Mouse (Mus musculus): Measurements from ENCODE around the gene Galnt13. TPM values are rescaled to one million over a fixed set of nuclear protein-coding genes. Genes with fewer than 3 reads are reported as not detected.
"Not testable (repeated sequence)": the region's sequence is repeated elsewhere in the genome, so short reads cannot be mapped to it uniquely, and the experiment has no call there.

Galnt13 gene
- polyA plus RNA-seq, 1 experiment: 27.5 TPM

- TF ChIP-seq CTCF (IDR thresholded peaks at IDR 0.05; ENCODE audit: borderline replicate concordance, insufficient read depth, low read depth, low read length): no peak
- TF ChIP-seq POLR2A (IDR thresholded peaks at IDR 0.05; ENCODE audit: borderline replicate concordance, insufficient read depth, low read length): no peak
- Histone ChIP-seq H3K4me3 (replicated peaks; ENCODE audit: insufficient read depth, low read depth, low read length) (no peak overlapping the region), H3K27me3 (ENCODE audit: control insufficient read depth, insufficient read depth, low read length) (no peaks in the 10 kb centered on the region), H3K27ac (ENCODE audit: insufficient read depth, low read length) (no peak overlapping the region), H3K4me1 (ENCODE audit: control insufficient read depth, insufficient read depth, low read length) (no peaks in the 10 kb centered on the region)
- DNase-seq: no peak
These were observed 501.2 kb downstream of the Galnt13 start for GRCm38 (mm10) chr2:54937306-54937705.

GRCm38 (mm10) chr2:54938075-54938474 is 502.0 kb downstream of the Galnt13 start:
- no peaks in the 10 kb centered on the region for H3K27me3 ChIP-seq (ENCODE audit: control insufficient read depth, insufficient read depth, low read length)
- no peak overlapping the region for H3K27ac ChIP-seq (ENCODE audit: insufficient read depth, low read length)
- TF ChIP-seq POLR2A (IDR thresholded peaks at IDR 0.05; ENCODE audit: borderline replicate concordance, insufficient read depth, low read length) (no peak), CTCF (IDR thresholded peaks at IDR 0.05; ENCODE audit: borderline replicate concordance, insufficient read depth, low read depth, low read length) (no peak)
- no peaks in the 10 kb centered on the region for H3K4me1 ChIP-seq (ENCODE audit: control insufficient read depth, insufficient read depth, low read length)
- no peak overlapping the region for H3K4me3 ChIP-seq (replicated peaks; ENCODE audit: insufficient read depth, low read depth, low read length)
- peak in 1 of 2 experiments; percentile 10 for DNase-seq

GRCm38 (mm10) chr2:54943386-54943785 is 507.3 kb downstream of the Galnt13 start:
- H3K4me3 ChIP-seq (replicated peaks; ENCODE audit: insufficient read depth, low read depth, low read length): no peak overlapping the region
- no peaks in the 10 kb centered on the region for H3K27me3 ChIP-seq (ENCODE audit: control insufficient read depth, insufficient read depth, low read length)
- no peak for DNase-seq
- WGBS: 87% methylated on average over 1 of the region's 1 CpGs
- H3K27ac ChIP-seq (ENCODE audit: insufficient read depth, low read length): no peak overlapping the region
- TF ChIP-seq POLR2A (IDR thresholded peaks at IDR 0.05; ENCODE audit: borderline replicate concordance, insufficient read depth, low read length) (no peak), CTCF (IDR thresholded peaks at IDR 0.05; ENCODE audit: borderline replicate concordance, insufficient read depth, low read depth, low read length) (no peak)
- H3K4me1 ChIP-seq (ENCODE audit: control insufficient read depth, insufficient read depth, low read length): no peaks in the 10 kb centered on the region

GRCm38 (mm10) chr2:54983839-54984238 is 547.7 kb downstream of the Galnt13 start:
- no peaks in the 10 kb centered on the region for H3K4me1 ChIP-seq (ENCODE audit: control insufficient read depth, insufficient read depth, low read length)
- no peak for TF ChIP-seq POLR2A (IDR thresholded peaks at IDR 0.05; ENCODE audit: borderline replicate concordance, insufficient read depth, low read length)
- TF ChIP-seq CTCF (IDR thresholded peaks at IDR 0.05; ENCODE audit: borderline replicate concordance, insufficient read depth, low read depth, low read length): no peak

GRCm38 (mm10) chr2:55022539-55022938 is 586.4 kb downstream of the Galnt13 start:
- not testable (repeated sequence) for H3K27ac ChIP-seq (ENCODE audit: insufficient read depth, low read length); H3K4me1 ChIP-seq (ENCODE audit: control insufficient read depth, insufficient read depth, low read length); DNase-seq; H3K4me3 ChIP-seq (replicated peaks; ENCODE audit: insufficient read depth, low read depth, low read length); H3K27me3 ChIP-seq (ENCODE audit: control insufficient read depth, insufficient read depth, low read length)
- WGBS: no CpG with 5 or more reads among the region's 5 CpGs

More at GRCm38 (mm10) chr2:54983839-54984238, 547.7 kb downstream of the Galnt13 start:
- WGBS: 84% methylated on average over 1 of the region's 1 CpGs
- Histone ChIP-seq H3K27me3 (ENCODE audit: control insufficient read depth, insufficient read depth, low read length) (no peaks in the 10 kb centered on the region), H3K27ac (ENCODE audit: insufficient read depth, low read length) (no peak overlapping the region), H3K4me3 (replicated peaks; ENCODE audit: insufficient read depth, low read depth, low read length) (no peak overlapping the region)
- no peak for DNase-seq

- WGBS: 64% methylated on average over 3 of the region's 3 CpGs
- TF ChIP-seq CTCF (IDR thresholded peaks at IDR 0.05; ENCODE audit: borderline replicate concordance, insufficient read depth, low read depth, low read length): no peak
- no peak for TF ChIP-seq POLR2A (IDR thresholded peaks at IDR 0.05; ENCODE audit: borderline replicate concordance, insufficient read depth, low read length)
- peak in 1 of 2 experiments; percentile 5 for DNase-seq
- H3K27ac ChIP-seq (ENCODE audit: insufficient read depth, low read length): no peak overlapping the region
- no peaks in the 10 kb centered on the region for H3K27me3 ChIP-seq (ENCODE audit: control insufficient read depth, insufficient read depth, low read length)
- H3K4me1 ChIP-seq (ENCODE audit: control insufficient read depth, insufficient read depth, low read length): no peaks in the 10 kb centered on the region
- no peak overlapping the region for H3K4me3 ChIP-seq (replicated peaks; ENCODE audit: insufficient read depth, low read depth, low read length)
These were observed 598.5 kb downstream of the Galnt13 start for GRCm38 (mm10) chr2:55034610-55035009.

- 62% methylated on average over 7 of the region's 7 CpGs for WGBS
- no peaks in the 10 kb centered on the region; the same call in 1 of the 2 replicates for H3K4me1 ChIP-seq (ENCODE audit: control insufficient read depth, insufficient read depth, low read length)
- no peaks in the 10 kb centered on the region for H3K27me3 ChIP-seq (ENCODE audit: control insufficient read depth, insufficient read depth, low read length)
- no peak for TF ChIP-seq CTCF (IDR thresholded peaks at IDR 0.05; ENCODE audit: borderline replicate concordance, insufficient read depth, low read depth, low read length)
- no peak for TF ChIP-seq POLR2A (IDR thresholded peaks at IDR 0.05; ENCODE audit: borderline replicate concordance, insufficient read depth, low read length)
- H3K4me3 ChIP-seq (replicated peaks; ENCODE audit: insufficient read depth, low read depth, low read length): no peak overlapping the region
- H3K27ac ChIP-seq (ENCODE audit: insufficient read depth, low read length): no peak overlapping the region
- DNase-seq: no peak
These were observed 629.6 kb downstream of the Galnt13 start for GRCm38 (mm10) chr2:55065469-55066315.

GRCm38 (mm10) chr2:55085580-55085979 is 649.5 kb downstream of the Galnt13 start:
- Histone ChIP-seq H3K27me3 (ENCODE audit: control insufficient read depth, insufficient read depth, low read length) (no peaks in the 10 kb centered on the region), H3K4me1 (ENCODE audit: control insufficient read depth, insufficient read depth, low read length) (no peaks in the 10 kb centered on the region), H3K27ac (ENCODE audit: insufficient read depth, low read length) (no peak overlapping the region), H3K4me3 (replicated peaks; ENCODE audit: insufficient read depth, low read depth, low read length) (no peak overlapping the region)
- WGBS: 96% methylated on average over 2 of the region's 2 CpGs
- TF ChIP-seq POLR2A (IDR thresholded peaks at IDR 0.05; ENCODE audit: borderline replicate concordance, insufficient read depth, low read length) (no peak), CTCF (IDR thresholded peaks at IDR 0.05; ENCODE audit: borderline replicate concordance, insufficient read depth, low read depth, low read length) (no peak)
- DNase-seq: no peak
